Mouse (Mus musculus) liver, adult 2 months (tissue): ENCODE data around the gene Pygm. TPM values are rescaled to one million over a fixed set of nuclear protein-coding genes. Genes with fewer than 3 reads are reported as not detected.

ENCODE experiments used
- DNase-seq: peaks from one replicate; pipeline ENCODE4 v3.0.0-alpha.2; 2011; ENCODE audit warnings: low read depth, low spot score; ENCODE audit errors: extremely low read depth
- H3K27ac ChIP-seq: fragments of 200-500 bp; replicated peaks from 2 replicates; pipeline ENCODE4 v1.5.1; 2012; ENCODE audit warnings: low read depth, mild to moderate bottlenecking, control low read depth, inconsistent platforms, low read length; ENCODE audit not compliant: insufficient read depth
- H3K27me3 ChIP-seq: fragments of 200-500 bp; 2 replicates; pipeline ENCODE4 v1.6.1; 2012; ENCODE audit warnings: mild to moderate bottlenecking, moderate library complexity, low read length, inconsistent platforms; ENCODE audit not compliant: control insufficient read depth, insufficient read depth
- H3K36me3 ChIP-seq: fragments of 200-500 bp; 2 replicates; pipeline ENCODE4 v1.6.1; 2012; ENCODE audit warnings: low read length, inconsistent platforms; ENCODE audit not compliant: control insufficient read depth, insufficient read depth
- H3K4me1 ChIP-seq: fragments of 200-500 bp; 2 replicates; pipeline ENCODE4 v1.6.1; 2011; ENCODE audit warnings: low read length; ENCODE audit not compliant: control insufficient read depth, insufficient read depth
- H3K4me3 ChIP-seq: fragments of 200-500 bp; 2 replicates; pipeline ENCODE4 v1.5.1; 2011; ENCODE audit warnings: low read depth, mild to moderate bottlenecking, control low read depth, low read length, moderate library complexity; ENCODE audit not compliant: insufficient read depth
- H3K79me2 ChIP-seq: fragments of 200-500 bp; 2 replicates; pipeline ENCODE4 v1.6.1; 2012; ENCODE audit warnings: inconsistent platforms, mild to moderate bottlenecking, low read length, moderate library complexity; ENCODE audit not compliant: control insufficient read depth, insufficient read depth
- H3K9ac ChIP-seq: fragments of 200-500 bp; 2 replicates; pipeline ENCODE4 v1.6.1; 2012; ENCODE audit warnings: low read depth, mild to moderate bottlenecking, control low read depth, inconsistent platforms, low read length
- CTCF ChIP-seq: fragments of 200-500 bp; IDR thresholded peaks from 2 replicates; pipeline ENCODE4 v1.5.1; 2011; ENCODE audit warnings: low read depth, low read length, control low read depth
- POLR2A ChIP-seq: fragments of 200-500 bp; IDR thresholded peaks from 2 replicates; pipeline ENCODE4 v1.6.1; 2011; ENCODE audit warnings: low read length, control low read depth; ENCODE audit not compliant: insufficient read depth; ENCODE audit errors: extremely low read depth
- WGBS: fragments of 180-500 bp; shearing (Covaris S2); methylation state at CpG from one replicate; pipeline ENCODE4 v1.1.7; 2018; 5-methylcytosine and 5-hydroxymethylcytosine counted together
- polyA plus RNA-seq: library from polyadenylated mRNA; depleted of rRNA; stranded (reverse); fragments of >200 nt; gene quantifications from 2 replicates; pipeline ENCODE4 v1.2.3, GENCODE M21; 2012
- total RNA-seq: library from RNA; depleted of rRNA; stranded (reverse); fragments of >200 nt; gene quantifications from 2 replicates; pipeline ENCODE4 v1.2.3, GENCODE M21; 2014

Pygm gene
- total and polyA plus RNA-seq, 2 experiments, result 1.6 to 2.3 TPM

DNA sequence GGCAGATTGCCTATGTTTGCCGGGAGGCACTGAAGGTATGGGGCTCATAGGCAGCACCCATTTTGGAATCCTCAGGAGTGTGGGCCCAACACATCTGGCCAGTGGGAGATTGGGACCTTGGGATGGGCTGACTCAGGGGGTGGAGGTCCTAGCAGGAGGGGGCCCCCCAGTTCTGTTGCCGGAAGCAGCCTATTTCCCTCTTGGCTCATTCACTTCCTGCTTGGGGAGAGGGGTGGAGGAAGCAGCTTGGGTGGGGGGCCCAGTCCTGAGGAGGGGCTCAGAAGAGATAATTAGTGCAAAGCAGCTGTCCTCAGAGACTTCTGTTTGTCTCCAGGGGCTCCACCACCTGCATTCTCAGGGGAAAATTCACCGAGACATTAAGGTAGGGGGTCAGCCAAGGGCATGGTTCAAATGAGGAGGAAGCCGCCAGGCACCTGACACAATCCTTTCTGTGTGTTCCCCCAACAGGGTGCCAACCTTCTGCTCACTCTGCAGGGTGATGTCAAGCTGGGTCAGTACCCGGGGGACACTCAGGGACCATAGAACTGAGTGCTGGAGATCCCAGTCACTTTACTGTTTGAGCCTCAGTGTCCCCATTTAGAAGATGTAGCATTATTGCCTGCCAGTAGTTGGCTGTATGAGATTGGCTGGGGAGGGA is 41.8 kb upstream of the Pygm start:
- no peak for DNase-seq
- no peaks in the 10 kb centered on the region for H3K27me3 ChIP-seq
- H3K79me2 ChIP-seq, result no peaks in the 10 kb centered on the region
- H3K36me3 ChIP-seq, result peaks cover 3% of the 10 kb centered on the region; the same call in 1 of the 2 replicates
- peaks cover 2% of the 10 kb centered on the region; the same call in 1 of the 2 replicates for H3K4me1 ChIP-seq
- 73% methylated on average over 5 of the region's 5 CpGs for WGBS
- no peak overlapping the region for H3K9ac ChIP-seq
- no peak overlapping the region for H3K27ac ChIP-seq
- TF ChIP-seq POLR2A (no peak), CTCF (no peak)
- H3K4me3 ChIP-seq, result no peak overlapping the region

DNA sequence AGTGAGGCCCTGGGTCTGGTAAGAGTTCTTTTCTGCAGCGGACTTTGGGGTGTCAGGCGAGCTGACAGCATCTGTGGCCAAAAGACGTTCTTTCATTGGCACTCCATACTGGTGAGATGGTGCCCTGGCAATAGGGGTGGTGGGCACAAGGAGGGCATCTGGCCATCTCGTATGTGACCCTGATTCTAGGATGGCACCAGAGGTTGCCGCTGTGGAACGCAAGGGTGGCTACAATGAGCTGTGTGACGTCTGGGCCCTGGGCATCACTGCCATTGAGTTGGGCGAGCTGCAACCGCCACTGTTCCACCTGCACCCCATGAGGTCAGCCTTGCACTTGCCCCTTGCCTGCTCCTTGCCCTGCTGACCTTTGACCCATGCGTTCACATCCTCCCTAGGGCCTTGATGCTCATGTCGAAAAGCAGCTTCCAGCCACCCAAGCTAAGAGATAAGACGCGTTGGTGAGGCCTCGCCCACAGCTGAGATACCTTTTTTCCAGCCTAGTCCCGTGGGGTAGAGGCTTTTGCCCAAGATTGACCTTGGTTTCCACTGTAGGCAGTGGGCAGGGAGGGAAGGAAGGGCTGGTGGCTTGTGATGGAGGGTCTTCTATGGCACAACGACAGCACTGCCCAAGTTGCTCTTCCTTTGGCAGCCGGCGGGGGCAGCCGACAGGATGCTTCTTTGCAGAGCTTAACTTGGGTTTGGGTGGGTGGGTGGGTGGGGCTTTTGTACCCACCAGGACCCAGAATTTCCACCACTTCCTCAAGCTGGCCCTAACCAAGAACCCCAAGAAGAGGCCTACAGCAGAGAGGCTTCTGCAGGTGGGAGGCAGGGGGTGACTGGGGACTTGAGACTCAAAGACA is 40.9 kb upstream of the Pygm start:
- peaks cover 2% of the 10 kb centered on the region; the same call in 1 of the 2 replicates for H3K36me3 ChIP-seq
- TF ChIP-seq POLR2A, result no peak
- TF ChIP-seq CTCF, result no peak; the same call in 1 of the 2 replicates
- H3K27ac ChIP-seq, result no peak overlapping the region
- no peaks in the 10 kb centered on the region for H3K79me2 ChIP-seq
- no peak overlapping the region for H3K4me3 ChIP-seq
- no peaks in the 10 kb centered on the region for H3K27me3 ChIP-seq
- no peak for DNase-seq
- H3K4me1 ChIP-seq, result peaks cover 2% of the 10 kb centered on the region; the same call in 1 of the 2 replicates
- H3K9ac ChIP-seq, result no peak overlapping the region
- 87% methylated on average over 19 of the region's 19 CpGs for WGBS

DNA sequence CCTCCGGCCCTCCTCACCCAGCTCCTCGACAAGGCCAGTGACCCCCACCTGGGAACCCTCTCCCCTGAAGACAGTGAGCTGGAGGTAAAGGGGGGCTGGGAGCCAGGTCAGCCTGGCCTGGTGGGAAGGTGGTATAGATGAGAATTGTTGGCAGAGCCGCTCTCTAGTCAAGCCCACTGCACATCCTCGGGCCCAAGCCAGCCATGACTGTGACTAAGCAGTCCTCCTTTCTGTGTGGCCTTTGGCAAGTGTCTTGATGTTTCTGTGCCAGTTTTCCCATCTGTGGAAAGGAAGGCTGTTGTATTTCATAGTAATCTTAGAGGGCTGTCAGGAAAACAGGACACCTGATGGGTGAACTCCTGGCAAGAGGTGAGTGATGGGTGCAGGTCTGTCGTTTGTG is 40.2 kb upstream of the Pygm start:
- Histone ChIP-seq H3K27me3 (no peaks in the 10 kb centered on the region), H3K36me3 (no peaks in the 10 kb centered on the region), H3K4me1 (peaks cover 2% of the 10 kb centered on the region; the same call in 1 of the 2 replicates), H3K4me3 (no peak overlapping the region), H3K9ac (no peak overlapping the region), H3K79me2 (no peaks in the 10 kb centered on the region), H3K27ac (no peak overlapping the region)
- DNase-seq, result no peak
- 89% methylated on average over 5 of the region's 5 CpGs for WGBS
- no peak for TF ChIP-seq CTCF
- TF ChIP-seq POLR2A, result no peak

DNA sequence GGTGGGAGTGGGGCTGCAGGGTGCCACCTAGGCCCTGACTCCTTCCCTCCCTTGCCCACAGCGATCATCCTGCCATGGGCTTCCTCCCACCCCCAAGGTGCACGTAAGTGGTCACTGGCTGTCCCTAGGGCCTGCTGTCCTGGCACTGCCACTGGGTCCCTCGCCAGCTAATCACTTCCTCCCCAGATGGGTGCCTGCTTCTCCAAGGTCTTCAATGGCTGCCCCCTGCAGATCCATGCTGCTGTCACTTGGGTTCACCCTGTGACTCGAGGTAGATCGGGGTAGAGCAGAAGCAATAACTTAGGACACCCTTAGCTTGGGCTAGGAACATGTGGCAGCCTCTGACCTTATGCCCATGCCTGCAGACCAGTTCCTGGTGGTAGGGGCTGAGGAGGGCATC is 38.2 kb upstream of the Pygm start:
- Histone ChIP-seq H3K27ac (no peak overlapping the region), H3K27me3 (no peaks in the 10 kb centered on the region), H3K9ac (no peak overlapping the region), H3K79me2 (no peaks in the 10 kb centered on the region), H3K36me3 (no peaks in the 10 kb centered on the region), H3K4me3 (no peak overlapping the region), H3K4me1 (peaks cover 2% of the 10 kb centered on the region; the same call in 1 of the 2 replicates)
- 85% methylated on average over 5 of the region's 5 CpGs for WGBS
- no peak for DNase-seq
- TF ChIP-seq POLR2A (no peak), CTCF (no peak)

DNA sequence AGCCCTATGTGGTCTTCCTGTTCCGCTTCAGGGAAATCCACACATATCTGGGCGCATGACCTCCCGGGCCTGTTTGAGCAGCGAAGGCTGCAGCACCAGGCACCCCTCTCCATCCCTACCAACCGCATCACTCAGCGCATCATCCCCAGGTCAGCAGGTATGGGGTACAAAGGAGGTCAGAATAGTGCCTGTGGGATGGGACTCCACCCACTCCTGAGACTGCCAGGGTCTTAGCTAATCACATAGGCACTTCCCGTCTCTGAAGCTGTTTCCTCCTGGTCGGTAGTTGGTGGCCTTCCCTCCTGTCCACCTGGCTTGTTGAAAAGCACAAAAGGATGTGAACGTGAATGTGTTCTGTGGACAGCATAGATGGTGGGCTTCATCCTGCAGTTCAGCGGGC is 37.5 kb upstream of the Pygm start:
- Histone ChIP-seq H3K27me3 (no peaks in the 10 kb centered on the region), H3K4me3 (no peak overlapping the region), H3K36me3 (no peaks in the 10 kb centered on the region), H3K79me2 (no peaks in the 10 kb centered on the region), H3K9ac (no peak overlapping the region), H3K27ac (no peak overlapping the region), H3K4me1 (peaks cover 1% of the 10 kb centered on the region; the same call in 1 of the 2 replicates)
- TF ChIP-seq POLR2A, result no peak
- TF ChIP-seq CTCF, result no peak
- 79% methylated on average over 10 of the region's 10 CpGs for WGBS
- no peak for DNase-seq

DNA sequence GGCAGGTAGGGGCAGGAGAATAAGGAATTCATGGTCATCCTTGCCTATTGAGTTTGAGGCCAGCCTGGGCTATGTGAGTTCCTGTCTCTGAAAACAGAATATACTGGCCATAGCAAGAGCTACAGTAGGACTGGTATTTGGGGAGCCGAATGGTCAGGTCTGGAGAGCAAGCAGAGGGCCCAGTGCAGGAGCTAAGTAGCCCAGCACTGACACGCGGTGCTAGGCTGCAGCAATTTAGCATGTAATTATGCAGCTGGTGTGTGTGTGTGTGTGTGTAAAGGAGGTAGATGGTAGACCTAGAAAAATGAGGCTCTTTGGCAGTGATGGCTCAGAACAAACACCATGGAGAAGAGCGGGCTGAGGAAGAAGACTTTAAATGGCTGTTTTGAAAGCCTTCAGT is 36.6 kb upstream of the Pygm start:
- TF ChIP-seq POLR2A (no peak), CTCF (no peak)
- H3K27ac ChIP-seq, result no peak overlapping the region
- WGBS, result 98% methylated on average over 4 of the region's 4 CpGs
- H3K36me3 ChIP-seq, result no peaks in the 10 kb centered on the region
- no peak overlapping the region for H3K4me3 ChIP-seq
- no peaks in the 10 kb centered on the region for H3K27me3 ChIP-seq
- H3K79me2 ChIP-seq, result no peaks in the 10 kb centered on the region
- no peak overlapping the region for H3K9ac ChIP-seq
- DNase-seq, result no peak
- no peaks in the 10 kb centered on the region for H3K4me1 ChIP-seq
